Mouse (Mus musculus): Measurements from ENCODE around the gene Gjc2. TPM values are rescaled to one million over a fixed set of nuclear protein-coding genes. Genes with fewer than 3 reads are reported as not detected.

Gene Gjc2
- polyA plus RNA-seq, 1 experiment = 0.03 TPM

DNA sequence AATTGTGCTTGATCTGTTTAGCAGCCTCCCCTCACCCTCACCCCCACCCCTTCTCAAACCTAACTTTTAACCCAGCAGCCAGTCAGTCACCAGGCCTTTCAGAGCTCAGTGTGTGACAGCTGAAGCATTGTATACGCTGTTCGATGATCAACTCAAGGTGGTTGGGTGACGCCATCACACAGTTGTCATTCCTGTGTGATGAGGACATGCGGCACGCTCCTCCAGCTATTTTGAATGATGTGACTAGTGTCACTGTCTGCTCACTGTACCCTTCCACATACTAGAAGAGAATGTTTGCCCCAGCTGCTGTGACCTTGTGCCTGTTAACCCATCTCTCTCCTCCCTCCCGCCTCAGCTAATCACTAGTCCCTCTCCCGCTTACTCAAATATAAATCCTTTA, 28.8 kb downstream of the Gjc2 start:
- no peaks in the 10 kb centered on the region; the same call in 1 of the 2 replicates for H3K27me3 ChIP-seq (ENCODE audit: control insufficient read depth)
- TF ChIP-seq TAL1 (IDR thresholded peaks at IDR 0.05; ENCODE audit: low read length) (no peak), GATA1 (IDR thresholded peaks at IDR 0.05; ENCODE audit: low read length) (no peak)
- H3K4me3 ChIP-seq (replicated peaks) = no peak overlapping the region
- H3K36me3 ChIP-seq (ENCODE audit: control insufficient read depth) = peaks cover 48% of the 10 kb centered on the region
- H3K9me3 ChIP-seq (ENCODE audit: control insufficient read depth, low read length) = no peaks in the 10 kb centered on the region
- H3K4me1 ChIP-seq (ENCODE audit: control insufficient read depth) = peaks cover 12% of the 10 kb centered on the region

DNA sequence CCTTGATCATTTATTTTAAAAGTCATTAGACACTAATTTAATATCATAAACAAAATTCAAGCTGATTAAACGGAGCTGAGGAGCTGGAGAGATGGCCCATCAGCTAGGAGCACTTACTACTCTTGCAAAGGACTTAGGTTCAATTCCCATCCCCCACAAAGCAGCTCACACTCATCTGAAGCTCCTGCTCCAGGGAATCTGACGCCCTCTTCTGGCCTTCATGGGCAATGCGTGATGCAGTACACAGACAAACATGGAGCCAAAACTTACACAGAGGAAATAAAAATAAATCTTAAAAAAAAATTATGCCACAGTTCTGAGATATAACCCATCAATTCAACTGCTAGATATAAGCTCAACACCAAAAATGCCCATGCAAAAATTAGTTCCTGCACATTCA, 31.3 kb downstream of the Gjc2 start:
- peaks cover 23% of the 10 kb centered on the region for H3K36me3 ChIP-seq (ENCODE audit: control insufficient read depth)
- H3K4me1 ChIP-seq (ENCODE audit: control insufficient read depth) = peaks cover 12% of the 10 kb centered on the region
- no peak for TF ChIP-seq GATA1 (IDR thresholded peaks at IDR 0.05; ENCODE audit: low read length)
- TF ChIP-seq TAL1 (IDR thresholded peaks at IDR 0.05; ENCODE audit: low read length) = no peak
- no peak overlapping the region for H3K4me3 ChIP-seq (replicated peaks)
- H3K9me3 ChIP-seq (ENCODE audit: control insufficient read depth, low read length) = no peaks in the 10 kb centered on the region
- peaks cover 4% of the 10 kb centered on the region for H3K27me3 ChIP-seq (ENCODE audit: control insufficient read depth)

- Histone ChIP-seq H3K9me3 (ENCODE audit: control insufficient read depth, low read length) (no peaks in the 10 kb centered on the region), H3K4me3 (replicated peaks) (no peak overlapping the region), H3K4me1 (ENCODE audit: control insufficient read depth) (peaks cover 2% of the 10 kb centered on the region), H3K27me3 (ENCODE audit: control insufficient read depth) (peaks cover 9% of the 10 kb centered on the region), H3K36me3 (ENCODE audit: control insufficient read depth) (peaks cover 1% of the 10 kb centered on the region; the same call in 1 of the 2 replicates)
- no peak for TF ChIP-seq GATA1 (IDR thresholded peaks at IDR 0.05; ENCODE audit: low read length)
- no peak for TF ChIP-seq TAL1 (IDR thresholded peaks at IDR 0.05; ENCODE audit: low read length)
Observed at GRCm38 (mm10) chr11:59149302-59149701, 33.7 kb downstream of the Gjc2 start.

- H3K27me3 ChIP-seq (ENCODE audit: control insufficient read depth) = peaks cover 26% of the 10 kb centered on the region
- TF ChIP-seq TAL1 (IDR thresholded peaks at IDR 0.05; ENCODE audit: low read length) = no peak
- no peak for TF ChIP-seq GATA1 (IDR thresholded peaks at IDR 0.05; ENCODE audit: low read length)
- H3K4me3 ChIP-seq (replicated peaks) = no peak overlapping the region
- H3K36me3 ChIP-seq (ENCODE audit: control insufficient read depth) = no peaks in the 10 kb centered on the region
- H3K4me1 ChIP-seq (ENCODE audit: control insufficient read depth) = no peaks in the 10 kb centered on the region; the same call in 1 of the 2 replicates
- H3K9me3 ChIP-seq (ENCODE audit: control insufficient read depth, low read length) = no peaks in the 10 kb centered on the region
Observed at GRCm38 (mm10) chr11:59142962-59143361, 40.1 kb downstream of the Gjc2 start.

- TF ChIP-seq GATA1 (IDR thresholded peaks at IDR 0.05; ENCODE audit: low read length) = no peak
- no peak for TF ChIP-seq TAL1 (IDR thresholded peaks at IDR 0.05; ENCODE audit: low read length)
- Histone ChIP-seq H3K36me3 (ENCODE audit: control insufficient read depth) (no peaks in the 10 kb centered on the region), H3K27me3 (ENCODE audit: control insufficient read depth) (peaks cover 32% of the 10 kb centered on the region), H3K4me1 (ENCODE audit: control insufficient read depth) (no peaks in the 10 kb centered on the region; the same call in 1 of the 2 replicates), H3K4me3 (replicated peaks) (no peak overlapping the region), H3K9me3 (ENCODE audit: control insufficient read depth, low read length) (no peaks in the 10 kb centered on the region)
Observed at GRCm38 (mm10) chr11:59141772-59142370, 41.1 kb downstream of the Gjc2 start.

DNA sequence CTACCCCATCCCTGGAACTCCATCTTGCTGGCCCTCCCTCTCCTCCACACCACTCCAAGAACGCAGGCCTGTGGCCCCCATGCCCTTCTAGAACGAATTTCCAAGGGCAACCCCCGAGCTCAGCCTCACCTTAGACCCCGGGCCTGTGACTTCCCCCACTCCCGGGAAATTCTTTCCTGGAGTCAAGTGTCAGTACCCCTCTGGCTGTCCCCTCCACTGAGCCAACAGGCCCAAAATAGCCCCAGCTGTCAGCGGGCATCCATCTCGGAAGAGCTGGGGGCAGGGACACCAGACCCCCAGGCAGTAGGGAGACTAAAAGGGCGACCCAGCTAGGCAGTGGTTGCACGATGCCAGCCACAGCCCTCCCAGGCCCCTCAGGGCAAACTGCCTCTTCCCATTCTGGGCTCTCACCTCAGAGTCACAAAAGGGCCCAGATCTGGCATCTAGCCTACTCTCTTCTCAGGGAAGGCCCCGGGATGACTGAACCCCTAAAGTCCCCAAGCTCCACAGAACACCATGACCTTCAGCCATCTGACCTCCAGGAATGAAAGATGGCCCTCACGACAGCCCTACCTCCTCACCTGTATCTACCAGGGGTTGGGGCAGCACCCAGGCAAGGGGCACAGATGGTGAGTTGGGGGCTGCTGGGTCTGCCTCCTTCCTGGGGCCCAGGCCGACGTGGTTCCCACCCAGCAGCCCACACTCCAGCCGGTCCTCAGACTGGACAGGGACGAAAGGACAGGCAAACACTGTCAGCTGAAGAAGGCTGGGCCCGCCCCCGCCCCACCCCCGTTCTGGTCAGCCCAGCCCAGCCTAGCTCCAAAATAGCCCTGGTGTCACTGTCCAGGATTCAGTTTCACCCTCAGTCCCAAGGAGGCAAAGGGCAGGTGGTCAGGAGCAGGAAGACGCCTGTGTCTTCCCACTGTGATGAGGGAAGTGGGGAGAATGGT, 44.2 kb downstream of the Gjc2 start:
- no peak for TF ChIP-seq TAL1 (IDR thresholded peaks at IDR 0.05; ENCODE audit: low read length)
- no peak for TF ChIP-seq GATA1 (IDR thresholded peaks at IDR 0.05; ENCODE audit: low read length)
- peaks cover 56% of the 10 kb centered on the region for H3K27me3 ChIP-seq (ENCODE audit: control insufficient read depth)
- H3K36me3 ChIP-seq (ENCODE audit: control insufficient read depth) = no peaks in the 10 kb centered on the region
- no peaks in the 10 kb centered on the region for H3K9me3 ChIP-seq (ENCODE audit: control insufficient read depth, low read length)
- H3K4me1 ChIP-seq (ENCODE audit: control insufficient read depth) = no peaks in the 10 kb centered on the region; the same call in 1 of the 2 replicates
- no peak overlapping the region for H3K4me3 ChIP-seq (replicated peaks)

GRCm38 (mm10) chr11:59136994-59137706, 45.9 kb downstream of the Gjc2 start:
- Histone ChIP-seq H3K36me3 (ENCODE audit: control insufficient read depth) (no peaks in the 10 kb centered on the region), H3K9me3 (ENCODE audit: control insufficient read depth, low read length) (no peaks in the 10 kb centered on the region), H3K4me1 (ENCODE audit: control insufficient read depth) (no peaks in the 10 kb centered on the region; the same call in 1 of the 2 replicates), H3K4me3 (replicated peaks) (no peak overlapping the region), H3K27me3 (ENCODE audit: control insufficient read depth) (peaks cover 64% of the 10 kb centered on the region)
- no peak for TF ChIP-seq GATA1 (IDR thresholded peaks at IDR 0.05; ENCODE audit: low read length)
- TF ChIP-seq TAL1 (IDR thresholded peaks at IDR 0.05; ENCODE audit: low read length) = no peak

- TF ChIP-seq GATA1 (IDR thresholded peaks at IDR 0.05; ENCODE audit: low read length) (no peak), TAL1 (IDR thresholded peaks at IDR 0.05; ENCODE audit: low read length) (no peak)
- no peak within 1 kb of the TSS for H3K4me3 ChIP-seq (replicated peaks)
- no peaks in the 10 kb centered on the region for H3K9me3 ChIP-seq (ENCODE audit: control insufficient read depth, low read length)
- no peaks in the 10 kb centered on the region for H3K36me3 ChIP-seq (ENCODE audit: control insufficient read depth)
- no peaks in the 10 kb centered on the region for H3K4me1 ChIP-seq (ENCODE audit: control insufficient read depth)
- peaks cover 64% of the 10 kb centered on the region for H3K27me3 ChIP-seq (ENCODE audit: control insufficient read depth)
Observed at GRCm38 (mm10) chr11:59135904-59136452, 47.0 kb downstream of the Gjc2 start, which contains the start of gene Obscn. Gene Obscn, minus strand, starts transcription at chr11:59136402.
